Mouse (Mus musculus): ENCODE measurements at regions not wholly inside any gene's neighbourhood (a gene's known extent, or its start where the extent isn't known, plus 50 kb on each side); places are given as distances from the start of the nearest gene placed in this dataset.

GRCm38 (mm10) chr12:109830303-109831020 is 230.3 kb upstream of the Rtl1 start:
- 46% methylated on average over 16 of the region's 16 CpGs for whole genome bisulfite sequencing (ENCODE audit: insufficient replicate concordance)
- ATAC-seq: no peak

GRCm38 (mm10) chr12:109832964-109833363 is 232.8 kb upstream of the Rtl1 start:
- Histone ChIP-seq H3K4me3 (ENCODE audit: low read depth, low read length) (no peak overlapping the region), H3K9me3 (ENCODE audit: low read length) (no peaks in the 10 kb centered on the region), H3K36me3 (replicated peaks; ENCODE audit: insufficient read depth, low read length) (no peaks in the 10 kb centered on the region), H3K9ac (replicated peaks) (no peak overlapping the region), H3K4me1 (ENCODE audit: insufficient read depth) (no peaks in the 10 kb centered on the region), H3K27ac (ENCODE audit: low read depth) (no peak overlapping the region), H3K27me3 (ENCODE audit: insufficient read depth, low read length) (no peaks in the 10 kb centered on the region), H3K4me2 (ENCODE audit: low read depth, low read length) (no peak overlapping the region)
- no peak for ATAC-seq
- TF ChIP-seq EP300 (IDR thresholded peaks at IDR 0.05; ENCODE audit: low read depth) (no peak), CTCF (IDR thresholded peaks at IDR 0.05; ENCODE audit: low read depth) (no peak)
- 71% methylated on average over 10 of the region's 10 CpGs for WGBS (ENCODE audit: insufficient replicate concordance)
- DNase-seq: no peak

More at GRCm38 (mm10) chr12:109830303-109831020, 230.3 kb upstream of the Rtl1 start:
- H3K27me3 ChIP-seq (ENCODE audit: insufficient read depth, low read length): no peaks in the 10 kb centered on the region
- no peak overlapping the region for H3K9ac ChIP-seq (replicated peaks)
- TF ChIP-seq CTCF (IDR thresholded peaks at IDR 0.05; ENCODE audit: low read depth): peak; percentile 51
- TF ChIP-seq EP300 (IDR thresholded peaks at IDR 0.05; ENCODE audit: low read depth): no peak
- no peak overlapping the region for H3K27ac ChIP-seq (ENCODE audit: low read depth)
- no peak overlapping the region for H3K4me3 ChIP-seq (ENCODE audit: low read depth, low read length)
- H3K36me3 ChIP-seq (replicated peaks; ENCODE audit: insufficient read depth, low read length): no peaks in the 10 kb centered on the region
- H3K4me1 ChIP-seq (ENCODE audit: insufficient read depth): no peaks in the 10 kb centered on the region
- H3K9me3 ChIP-seq (ENCODE audit: low read length): no peaks in the 10 kb centered on the region
- peak; percentile 32 for DNase-seq
- no peak overlapping the region for H3K4me2 ChIP-seq (ENCODE audit: low read depth, low read length)

GRCm38 (mm10) chr12:109836521-109836920 is 236.4 kb upstream of the Rtl1 start:
- TF ChIP-seq CTCF (IDR thresholded peaks at IDR 0.05; ENCODE audit: low read depth) (no peak), EP300 (IDR thresholded peaks at IDR 0.05; ENCODE audit: low read depth) (no peak)
- Histone ChIP-seq H3K9me3 (ENCODE audit: low read length) (no peaks in the 10 kb centered on the region), H3K4me2 (ENCODE audit: low read depth, low read length) (no peak overlapping the region), H3K4me1 (ENCODE audit: insufficient read depth) (no peaks in the 10 kb centered on the region), H3K9ac (replicated peaks) (no peak overlapping the region), H3K27ac (ENCODE audit: low read depth) (no peak overlapping the region), H3K27me3 (ENCODE audit: insufficient read depth, low read length) (no peaks in the 10 kb centered on the region), H3K36me3 (replicated peaks; ENCODE audit: insufficient read depth, low read length) (no peaks in the 10 kb centered on the region), H3K4me3 (ENCODE audit: low read depth, low read length) (no peak overlapping the region)
- DNase-seq (no peak), ATAC-seq (no peak)
- WGBS (ENCODE audit: insufficient replicate concordance): 80% methylated on average over 8 of the region's 8 CpGs

GRCm38 (mm10) chr12:109839126-109839587 is 239.0 kb upstream of the Rtl1 start:
- Histone ChIP-seq H3K36me3 (replicated peaks; ENCODE audit: insufficient read depth, low read length) (no peaks in the 10 kb centered on the region), H3K27me3 (ENCODE audit: insufficient read depth, low read length) (no peaks in the 10 kb centered on the region), H3K4me1 (ENCODE audit: insufficient read depth) (no peaks in the 10 kb centered on the region), H3K4me3 (ENCODE audit: low read depth, low read length) (no peak overlapping the region), H3K27ac (ENCODE audit: low read depth) (no peak overlapping the region), H3K4me2 (ENCODE audit: low read depth, low read length) (no peak overlapping the region), H3K9me3 (ENCODE audit: low read length) (no peaks in the 10 kb centered on the region), H3K9ac (replicated peaks) (no peak overlapping the region)
- DNase-seq (peak; percentile 26), ATAC-seq (0 out of 2 replicates have a peak, but pooled peaks have one; percentile 17)
- TF ChIP-seq CTCF (IDR thresholded peaks at IDR 0.05; ENCODE audit: low read depth): no peak
- TF ChIP-seq EP300 (IDR thresholded peaks at IDR 0.05; ENCODE audit: low read depth): no peak
- WGBS (ENCODE audit: insufficient replicate concordance): 63% methylated on average over 9 of the region's 9 CpGs

DNA sequence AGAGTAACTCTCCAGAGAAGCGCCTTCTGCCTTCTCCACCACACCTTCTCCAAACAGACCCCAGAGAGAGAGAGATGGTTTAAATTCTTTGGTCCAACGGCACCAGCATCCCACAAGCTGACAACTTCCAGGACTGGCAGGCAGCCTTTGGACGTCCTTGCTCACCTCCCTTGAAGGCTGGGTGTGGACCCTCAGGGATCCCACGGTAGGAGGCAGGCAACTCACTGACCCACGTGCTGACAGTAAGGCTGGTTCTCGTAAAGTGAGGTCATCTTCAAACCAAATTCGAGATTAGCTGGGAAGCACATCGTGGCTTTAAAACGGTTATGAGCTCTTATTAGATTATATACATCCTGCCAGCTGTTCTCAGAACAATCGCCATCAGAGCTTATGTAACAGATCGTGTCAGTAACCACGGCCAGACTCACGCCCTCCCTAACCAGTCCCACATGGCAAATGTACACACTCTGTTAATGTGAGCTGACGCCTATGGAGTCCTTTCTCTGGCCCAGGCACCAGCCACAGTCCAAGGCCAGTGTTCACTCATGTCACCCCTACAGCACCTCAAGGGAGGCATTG is 239.9 kb upstream of the Rtl1 start:
- no peak for ATAC-seq
- Histone ChIP-seq H3K4me2 (ENCODE audit: low read depth, low read length) (no peak overlapping the region), H3K36me3 (replicated peaks; ENCODE audit: insufficient read depth, low read length) (no peaks in the 10 kb centered on the region), H3K9ac (replicated peaks) (no peak overlapping the region), H3K27me3 (ENCODE audit: insufficient read depth, low read length) (no peaks in the 10 kb centered on the region), H3K9me3 (ENCODE audit: low read length) (no peaks in the 10 kb centered on the region), H3K4me1 (ENCODE audit: insufficient read depth) (no peaks in the 10 kb centered on the region), H3K27ac (ENCODE audit: low read depth) (no peak overlapping the region), H3K4me3 (ENCODE audit: low read depth, low read length) (no peak overlapping the region)
- TF ChIP-seq EP300 (IDR thresholded peaks at IDR 0.05; ENCODE audit: low read depth): no peak
- no peak for TF ChIP-seq CTCF (IDR thresholded peaks at IDR 0.05; ENCODE audit: low read depth)
- WGBS (ENCODE audit: insufficient replicate concordance): 53% methylated on average over 14 of the region's 14 CpGs
- no peak for DNase-seq

DNA sequence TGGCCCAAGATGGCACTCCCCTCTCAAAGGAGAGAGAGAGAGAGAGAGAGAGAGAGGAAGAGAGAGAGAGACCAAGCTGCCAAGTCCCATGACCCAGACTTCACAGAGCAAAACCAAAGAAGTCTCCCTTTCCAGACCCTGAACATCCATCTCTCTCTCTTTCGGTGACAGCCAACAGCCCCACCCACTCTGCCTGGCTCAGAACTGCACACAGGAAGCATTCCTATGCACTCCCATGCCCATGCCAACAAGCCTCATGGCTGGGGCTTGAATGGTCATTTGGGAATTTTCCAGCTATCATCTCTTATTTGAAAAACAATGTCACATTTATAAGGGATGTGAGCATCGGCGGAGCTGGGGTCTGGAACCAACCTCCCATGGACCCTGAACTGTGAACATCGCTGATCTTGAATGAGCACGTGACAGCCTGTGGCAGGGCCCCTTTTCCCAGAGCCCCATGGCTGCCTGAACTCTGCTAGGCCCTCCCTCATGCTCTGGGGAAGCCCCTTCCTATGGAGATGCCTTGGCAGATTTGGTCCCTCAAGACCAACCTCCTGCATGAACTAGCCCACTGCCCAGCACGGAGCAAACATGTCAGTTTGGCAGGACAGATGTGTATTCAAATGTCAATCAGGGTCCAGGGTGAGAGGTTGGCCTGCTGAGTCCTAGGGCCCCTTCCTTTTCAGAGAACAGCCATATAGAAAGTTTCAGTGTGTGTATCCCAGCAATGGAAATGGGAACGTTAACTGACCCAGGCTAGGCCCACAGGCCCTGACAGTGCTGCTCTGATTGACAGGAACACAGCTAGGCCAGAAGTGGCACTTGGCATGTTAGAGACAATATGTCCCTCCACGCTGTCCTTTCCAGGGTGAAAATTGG is 244.8 kb upstream of the Rtl1 start:
- Histone ChIP-seq H3K27ac (ENCODE audit: low read depth) (no peak overlapping the region), H3K9ac (replicated peaks) (no peak overlapping the region), H3K9me3 (ENCODE audit: low read length) (no peaks in the 10 kb centered on the region), H3K36me3 (replicated peaks; ENCODE audit: insufficient read depth, low read length) (no peaks in the 10 kb centered on the region), H3K4me2 (ENCODE audit: low read depth, low read length) (no peak overlapping the region), H3K4me1 (ENCODE audit: insufficient read depth) (no peaks in the 10 kb centered on the region), H3K27me3 (ENCODE audit: insufficient read depth, low read length) (no peaks in the 10 kb centered on the region), H3K4me3 (ENCODE audit: low read depth, low read length) (no peak overlapping the region)
- TF ChIP-seq CTCF (IDR thresholded peaks at IDR 0.05; ENCODE audit: low read depth): no peak
- TF ChIP-seq EP300 (IDR thresholded peaks at IDR 0.05; ENCODE audit: low read depth): no peak
- ATAC-seq (no peak), DNase-seq (no peak)
- WGBS (ENCODE audit: insufficient replicate concordance): 79% methylated on average over 8 of the region's 8 CpGs

Measured in liver, postnatal 0 days (tissue).